Mouse (Mus musculus): ENCODE measurements around the gene Snx25. TPM values are rescaled to one million over a fixed set of nuclear protein-coding genes. Genes with fewer than 3 reads are reported as not detected.

The Snx25 gene
- polyA plus RNA-seq (2012; ENCODE audit: low replicate concordance) = 6.2 and 26.5 TPM in 2 replicates

GRCm38 (mm10) chr8:46152064-46153031, at the start of gene Snx25:
Gene Snx25, minus strand, starts transcription at chr8:46152159.

GRCm38 (mm10) chr8:46151202-46152062, 527 bp downstream of the Snx25 start, which contains the start of gene Cfap97:
Gene Cfap97, plus strand, starts transcription at chr8:46151771.

GRCm38 (mm10) chr8:46005596-46005995, 146.4 kb downstream of the Snx25 start, which contains the start of gene Ankrd37:
Gene Ankrd37, minus strand, starts transcription at chr8:46005707.

GRCm38 (mm10) chr8:45999138-45999783, 152.7 kb downstream of the Snx25 start, which contains the start of gene Lrp2bp:
Gene Lrp2bp, plus strand, starts transcription at chr8:45999303.

Other genes with a start within 250 kb of the Snx25 start
- gene Ccdc110, start 217.5 kb downstream of the Snx25 start, polyA plus RNA-seq (2012; ENCODE audit: low replicate concordance) = not detected in 2 replicates
- gene 1700029J07Rik, start 176.9 kb downstream of the Snx25 start, polyA plus RNA-seq (2012; ENCODE audit: low replicate concordance) = 0.12 and 0.30 TPM in 2 replicates
- gene Ufsp2, start 176.6 kb downstream of the Snx25 start, polyA plus RNA-seq (2012; ENCODE audit: low replicate concordance) = 0.73 and 2.2 TPM in 2 replicates
- 0.11 TPM in 1 of 2 replicates, not detected in the other for gene Lrp2bp, start 152.9 kb downstream of the Snx25 start, polyA plus RNA-seq (2012; ENCODE audit: low replicate concordance)
- gene Ankrd37, start 146.5 kb downstream of the Snx25 start, polyA plus RNA-seq (2012; ENCODE audit: low replicate concordance) = 5.6 and 10.0 TPM in 2 replicates
- gene Cfap97, start 388 bp downstream of the Snx25 start, polyA plus RNA-seq (2012; ENCODE audit: low replicate concordance) = 1.7 and 2.6 TPM in 2 replicates
- 21.5 and 41.2 TPM in 2 replicates for gene Slc25a4, start 59.1 kb upstream of the Snx25 start, polyA plus RNA-seq (2012; ENCODE audit: low replicate concordance)
- not detected in 2 replicates for gene Helt, start 142.5 kb upstream of the Snx25 start, polyA plus RNA-seq (2012; ENCODE audit: low replicate concordance)

Measured in hematopoietic multipotent progenitor cell, adult 10-12 weeks (in vitro differentiated cells).